Mouse (Mus musculus): ENCODE data around the gene 4930404N11Rik.
A peak's percentile ranks its signal among the peaks of the same experiment; 100 is the strongest.

The 4930404N11Rik gene

GRCm38 (mm10) chr10:81365672-81366476 lies at the start of gene 4930404N11Rik:
TSS of gene 4930404N11Rik (minus strand) at chr10:81365816.
- DNase-seq = no peak

GRCm38 (mm10) chr10:81415146-81415545 lies 49.5 kb upstream of the 4930404N11Rik start:
- DNase-seq = no peak

GRCm38 (mm10) chr10:81414682-81415081 lies 49.1 kb upstream of the 4930404N11Rik start:
- DNase-seq = peak; percentile 70

- DNase-seq = peak; percentile 91
These were observed 48.0 kb upstream of the 4930404N11Rik start for GRCm38 (mm10) chr10:81413310-81414261.

- peak; percentile 75 for DNase-seq
These were observed 47.1 kb upstream of the 4930404N11Rik start for GRCm38 (mm10) chr10:81412586-81413309.

- DNase-seq = peak; percentile 94
These were observed 46.1 kb upstream of the 4930404N11Rik start for GRCm38 (mm10) chr10:81411471-81412400.

- no peak for DNase-seq
These were observed 45.4 kb upstream of the 4930404N11Rik start for GRCm38 (mm10) chr10:81410981-81411380.

DNA sequence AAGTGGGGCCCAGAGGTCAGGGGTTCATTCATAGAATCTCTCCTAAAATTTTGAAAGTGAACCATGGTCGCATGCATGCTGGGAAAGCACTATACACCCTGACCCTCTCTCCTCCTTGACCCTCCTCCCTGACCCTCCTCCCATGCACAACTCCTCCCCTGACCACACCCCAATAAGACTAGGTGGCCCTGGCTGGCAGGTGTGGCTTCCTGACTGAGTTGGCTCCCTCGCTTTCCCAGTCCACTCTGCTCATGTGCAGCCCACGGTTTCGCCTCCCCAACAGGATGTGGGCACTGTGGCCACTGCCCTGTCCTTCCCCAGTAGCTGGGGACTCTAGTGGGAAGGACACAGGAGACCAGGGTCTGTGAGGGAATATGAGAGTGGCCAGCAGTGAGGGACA lies 44.7 kb upstream of the 4930404N11Rik start:
- DNase-seq = no peak

GRCm38 (mm10) chr10:81409330-81409729 lies 43.7 kb upstream of the 4930404N11Rik start:
- no peak for DNase-seq

GRCm38 (mm10) chr10:81408871-81409291 lies 43.3 kb upstream of the 4930404N11Rik start:
- DNase-seq = peak; percentile 78

- no peak for DNase-seq
These were observed 42.8 kb upstream of the 4930404N11Rik start for GRCm38 (mm10) chr10:81408424-81408729.

DNA sequence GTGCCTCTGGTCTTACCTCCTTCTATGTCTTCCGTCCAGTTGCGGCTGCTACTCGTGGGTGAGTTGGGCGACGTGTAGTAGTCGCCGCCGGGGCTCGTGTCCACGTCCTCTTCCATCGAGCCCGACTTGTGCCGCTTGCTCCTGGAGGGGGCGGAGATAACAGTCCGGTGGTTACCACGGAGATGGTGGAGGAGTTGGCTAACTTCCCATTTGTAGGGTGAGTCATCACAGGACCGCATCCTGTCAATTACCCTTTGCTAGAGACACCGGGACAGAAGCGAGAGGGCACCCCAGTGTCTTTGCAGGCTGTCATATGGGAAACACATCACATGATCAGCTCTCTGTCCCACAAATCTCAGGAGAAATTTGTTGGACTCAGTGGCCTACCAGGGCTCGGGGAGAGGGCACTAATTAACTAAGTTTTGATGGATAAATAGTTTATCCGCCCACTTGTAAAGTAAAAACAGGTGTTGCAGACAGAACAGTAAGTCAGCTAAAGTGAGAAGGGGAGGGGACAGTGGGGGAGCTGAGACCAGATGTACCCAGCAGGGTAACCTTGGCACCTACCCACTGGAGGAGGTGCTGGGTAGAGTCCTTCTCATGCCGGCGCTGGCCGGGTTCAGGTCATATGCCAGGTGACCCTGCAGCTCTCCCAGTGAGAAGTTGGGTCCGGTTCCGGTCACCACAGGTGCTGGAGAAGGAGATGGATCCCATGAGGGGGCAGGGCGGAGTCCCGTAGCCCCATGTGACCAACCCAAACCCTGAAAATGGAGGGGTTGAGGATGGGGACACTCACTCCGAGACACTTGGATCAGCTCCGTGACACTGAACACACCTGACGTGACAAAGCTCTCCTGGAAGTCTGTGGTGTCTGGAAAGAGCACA lies 42.2 kb upstream of the 4930404N11Rik start:
- peak; percentile 92 for DNase-seq

DNA sequence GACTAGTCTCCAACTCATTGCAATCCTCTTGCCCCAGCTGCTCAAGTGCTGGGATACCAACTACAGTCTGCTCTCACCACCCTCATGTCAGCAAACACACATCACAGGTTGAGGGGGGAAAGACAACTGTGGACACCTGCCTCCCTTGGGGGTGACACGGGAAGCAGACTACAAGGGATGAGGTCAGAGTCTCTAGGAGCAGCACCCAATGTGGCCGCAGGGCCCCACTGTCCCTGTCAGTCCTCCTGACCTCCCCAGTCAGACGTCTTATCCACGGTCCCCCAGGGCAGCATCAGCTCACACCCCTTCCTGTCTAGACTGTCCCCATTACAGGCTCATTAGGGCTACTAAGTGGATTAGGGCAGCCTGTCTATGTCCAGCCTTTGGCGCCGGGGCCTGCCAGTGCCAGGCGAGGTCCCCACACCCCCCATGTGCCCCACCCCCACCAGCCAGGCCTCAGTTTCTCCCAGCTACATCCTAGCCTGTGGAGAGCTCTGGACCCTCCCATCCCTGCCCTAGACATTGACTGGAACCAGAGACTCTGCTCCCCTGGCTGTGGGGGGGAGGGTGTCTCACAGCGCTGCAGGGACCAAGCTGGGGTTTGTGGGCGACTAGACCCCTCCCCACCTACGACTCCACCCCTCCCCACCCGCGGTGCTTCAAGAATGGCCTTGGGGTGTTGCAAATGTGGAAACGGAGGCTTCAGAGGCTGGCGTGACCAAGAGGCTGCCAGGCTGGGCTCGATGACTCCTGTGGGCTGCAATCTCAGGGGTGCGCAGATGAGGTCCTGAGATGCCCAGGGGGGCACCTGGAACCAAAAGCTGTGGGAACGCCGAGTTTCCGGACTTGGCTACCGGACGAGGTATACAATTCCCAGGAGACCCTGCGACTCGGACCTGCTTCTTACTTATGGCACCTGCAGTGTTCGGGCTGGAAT lies 41.2 kb upstream of the 4930404N11Rik start:
- no peak for DNase-seq

- peak; percentile 92 for DNase-seq
These were observed 40.1 kb upstream of the 4930404N11Rik start for GRCm38 (mm10) chr10:81405588-81406201.

- no peak for DNase-seq
These were observed 39.1 kb upstream of the 4930404N11Rik start for GRCm38 (mm10) chr10:81404720-81405119.

DNA sequence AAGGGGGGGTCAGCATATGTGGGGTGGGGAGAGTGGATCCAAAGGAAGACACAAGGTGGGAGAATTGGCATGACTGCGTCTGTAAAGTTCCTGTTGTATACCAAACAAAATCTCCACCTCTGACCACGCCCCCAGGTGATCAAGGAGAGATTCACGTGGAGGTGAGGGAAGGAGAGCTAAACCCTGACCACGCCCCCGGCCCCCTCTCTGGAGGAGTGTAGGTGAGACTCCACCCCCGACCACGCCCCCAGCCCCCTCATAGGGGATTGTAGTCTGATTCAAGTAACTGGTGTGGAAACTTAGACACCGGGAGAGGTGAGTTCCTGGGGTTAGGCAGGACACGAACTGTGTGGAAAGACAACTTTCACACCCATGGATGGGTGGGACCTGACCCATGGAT lies 38.5 kb upstream of the 4930404N11Rik start:
- no peak for DNase-seq

- no peak for DNase-seq
These were observed 37.9 kb upstream of the 4930404N11Rik start for GRCm38 (mm10) chr10:81403511-81403910.

GRCm38 (mm10) chr10:81402227-81402765 lies 36.7 kb upstream of the 4930404N11Rik start:
- DNase-seq = no peak
